Mouse (Mus musculus) midbrain, embryonic 12.5 days (tissue): ENCODE data around the gene 4930503B20Rik. TPM values are rescaled to one million over a fixed set of nuclear protein-coding genes. Genes with fewer than 3 reads are reported as not detected.

Source experiments
- ATAC-seq: fragments of 200-750 bp; cut with Nextera tagmentation; 2 replicates; pipeline ENCODE4 v1.8.0; 2017; ENCODE audit warnings: low read depth, moderate TSS enrichment, moderate library complexity; ENCODE audit not compliant: low FRiP score
- H3K27ac ChIP-seq: fragments of 300-500 bp; sonication (generic); replicated peaks from 2 replicates; pipeline ENCODE4 v1.5.1; 2016; ENCODE audit warnings: mild to moderate bottlenecking
- H3K27me3 ChIP-seq: fragments of 300-500 bp; sonication (generic); 2 replicates; pipeline ENCODE4 v1.6.1; 2016; ENCODE audit warnings: mild to moderate bottlenecking
- H3K36me3 ChIP-seq: fragments of 300-500 bp; sonication (generic); 2 replicates; pipeline ENCODE4 v1.6.1; 2016
- H3K4me1 ChIP-seq: fragments of 300-500 bp; sonication (generic); 2 replicates; pipeline ENCODE4 v1.6.1; 2016
- H3K4me2 ChIP-seq: fragments of 300-500 bp; sonication (generic); replicated peaks from 2 replicates; pipeline ENCODE4 v1.6.1; 2016; ENCODE audit warnings: mild to moderate bottlenecking, moderate library complexity
- H3K4me3 ChIP-seq: fragments of 300-500 bp; sonication (generic); 2 replicates; pipeline ENCODE4 v1.5.1; 2016; ENCODE audit warnings: mild to moderate bottlenecking
- H3K9ac ChIP-seq: fragments of 300-500 bp; sonication (generic); replicated peaks from 2 replicates; pipeline ENCODE4 v1.6.1; 2016; ENCODE audit warnings: mild to moderate bottlenecking, moderate library complexity
- H3K9me3 ChIP-seq: fragments of 300-500 bp; sonication (generic); 2 replicates; pipeline ENCODE4 v1.6.1; 2016; ENCODE audit warnings: mild to moderate bottlenecking
- WGBS: fragments of 180-500 bp; shearing (Covaris S2); methylation state at CpG from one replicate; pipeline ENCODE4 v1.1.7; 2016; 5-methylcytosine and 5-hydroxymethylcytosine counted together
- polyA plus RNA-seq: library from polyadenylated mRNA; unstranded; fragments of >200 nt; fragmentation: Nextera tagmentation; extraction: Ambion mirVana; gene quantifications from 2 replicates; pipeline ENCODE4 v1.2.1, GENCODE M21; 2016

The 4930503B20Rik gene
- polyA plus RNA-seq, 1 experiment from 2014 or later, result not detected

DNA sequence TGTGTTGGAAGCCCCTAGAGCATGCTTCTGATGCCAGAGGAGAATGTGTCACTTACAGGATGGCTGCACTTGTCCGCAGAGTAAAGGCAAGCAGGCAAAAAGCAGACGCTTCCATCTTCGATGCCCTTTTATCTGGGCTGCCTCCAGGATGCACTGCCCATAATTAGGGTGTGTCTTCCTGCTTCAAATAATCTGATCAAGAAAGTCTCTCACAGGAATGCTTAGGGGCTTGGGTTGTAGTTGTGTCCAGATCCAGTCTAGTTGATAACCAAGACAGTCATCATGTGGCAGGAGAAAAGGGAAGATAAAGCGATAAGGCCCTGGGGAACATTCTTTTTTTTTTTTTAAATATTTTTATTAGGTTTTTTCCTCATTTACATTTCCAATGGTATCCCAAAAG is 35.6 kb downstream of the 4930503B20Rik start, which contains the start of gene Dnase2b:
TSS of gene Dnase2b (minus strand) at position 101 of the 400 bp plus-strand sequence.
- no peak within 1 kb of the TSS for H3K9ac ChIP-seq
- no peaks in the 10 kb centered on the region for H3K4me1 ChIP-seq
- no peak for ATAC-seq
- H3K27ac ChIP-seq, result no peak within 1 kb of the TSS
- H3K4me2 ChIP-seq, result no peak within 1 kb of the TSS
- 92% methylated on average over 4 of the region's 4 CpGs for whole genome bisulfite sequencing
- no peaks in the 10 kb centered on the region for H3K36me3 ChIP-seq
- H3K9me3 ChIP-seq, result no peaks in the 10 kb centered on the region
- no peak within 1 kb of the TSS for H3K4me3 ChIP-seq
- no peaks in the 10 kb centered on the region for H3K27me3 ChIP-seq

DNA sequence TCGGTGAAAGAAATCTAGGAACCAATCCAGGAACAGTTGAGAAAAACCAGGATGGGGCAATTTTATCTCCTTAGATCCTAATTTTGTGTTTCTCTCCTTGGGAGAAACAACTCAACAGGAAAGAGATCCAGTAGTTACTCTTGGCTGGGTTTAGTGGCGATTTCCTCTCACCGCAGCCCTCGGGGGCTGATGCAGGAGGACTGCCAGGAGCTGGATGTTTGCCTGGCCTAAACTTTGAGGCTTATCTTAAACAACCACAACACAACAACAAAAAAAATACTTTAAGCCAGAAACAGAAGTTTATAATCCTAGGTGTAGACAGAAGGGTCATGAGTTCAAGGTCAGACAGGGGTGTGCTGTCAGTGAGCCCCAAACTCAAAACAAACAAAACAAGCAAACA is 39.3 kb downstream of the 4930503B20Rik start:
- no peak for ATAC-seq
- no peak overlapping the region for H3K27ac ChIP-seq

GRCm38 (mm10) chr3:146611261-146611660 is 39.9 kb downstream of the 4930503B20Rik start:
- Histone ChIP-seq H3K27me3 (no peaks in the 10 kb centered on the region), H3K27ac (no peak overlapping the region), H3K4me1 (no peaks in the 10 kb centered on the region), H3K9ac (no peak overlapping the region), H3K4me3 (no peak overlapping the region), H3K4me2 (no peak overlapping the region), H3K9me3 (no peaks in the 10 kb centered on the region), H3K36me3 (no peaks in the 10 kb centered on the region)
- no peak for ATAC-seq
- 82% methylated on average over 4 of the region's 4 CpGs for WGBS

More for the DNA sequence above, 39.3 kb downstream of the 4930503B20Rik start:
- Histone ChIP-seq H3K27me3 (no peaks in the 10 kb centered on the region), H3K4me1 (no peaks in the 10 kb centered on the region), H3K9ac (no peak overlapping the region), H3K4me3 (no peak overlapping the region), H3K4me2 (no peak overlapping the region), H3K36me3 (no peaks in the 10 kb centered on the region), H3K9me3 (no peaks in the 10 kb centered on the region)
- WGBS, result 88% methylated on average over 4 of the region's 4 CpGs

DNA sequence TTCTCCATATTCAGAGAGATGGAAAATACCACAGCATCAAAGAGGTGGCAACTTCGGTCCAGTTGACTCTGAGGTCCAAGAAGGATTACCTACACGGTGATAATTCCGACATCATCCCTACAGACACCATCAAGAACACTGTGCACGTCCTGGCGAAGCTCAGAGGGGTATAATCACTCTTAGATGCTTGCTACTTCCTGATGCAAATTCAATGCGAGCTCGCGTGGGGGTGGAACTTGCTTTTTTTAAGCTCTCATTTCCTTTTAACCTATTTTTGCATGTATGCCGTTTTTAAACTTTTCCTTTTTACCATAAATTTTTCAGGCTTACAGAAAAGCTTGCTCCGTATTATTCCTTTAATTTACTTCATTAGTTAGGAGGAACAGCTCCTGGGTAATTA is 40.8 kb downstream of the 4930503B20Rik start:
- Histone ChIP-seq H3K4me1 (no peaks in the 10 kb centered on the region), H3K9ac (no peak overlapping the region), H3K27me3 (no peaks in the 10 kb centered on the region), H3K36me3 (no peaks in the 10 kb centered on the region), H3K4me3 (no peak overlapping the region), H3K27ac (no peak overlapping the region), H3K9me3 (no peaks in the 10 kb centered on the region), H3K4me2 (no peak overlapping the region)
- 85% methylated on average over 10 of the region's 10 CpGs for WGBS
- ATAC-seq, result no peak

GRCm38 (mm10) chr3:146607368-146607767 is 43.7 kb downstream of the 4930503B20Rik start:
- no peak for ATAC-seq
- Histone ChIP-seq H3K4me2 (no peak overlapping the region), H3K9me3 (no peaks in the 10 kb centered on the region), H3K4me1 (no peaks in the 10 kb centered on the region), H3K27ac (no peak overlapping the region), H3K27me3 (no peaks in the 10 kb centered on the region), H3K4me3 (no peak overlapping the region), H3K36me3 (no peaks in the 10 kb centered on the region), H3K9ac (no peak overlapping the region)
- 25% methylated on average over 1 of the region's 1 CpGs for WGBS

GRCm38 (mm10) chr3:146604647-146605046 is 46.5 kb downstream of the 4930503B20Rik start:
- Histone ChIP-seq H3K4me1 (no peaks in the 10 kb centered on the region), H3K27ac (no peak overlapping the region), H3K4me3 (no peak overlapping the region), H3K4me2 (no peak overlapping the region), H3K9ac (no peak overlapping the region), H3K36me3 (no peaks in the 10 kb centered on the region), H3K9me3 (no peaks in the 10 kb centered on the region), H3K27me3 (no peaks in the 10 kb centered on the region)
- 88% methylated on average over 9 of the region's 9 CpGs for WGBS
- no peak for ATAC-seq

DNA sequence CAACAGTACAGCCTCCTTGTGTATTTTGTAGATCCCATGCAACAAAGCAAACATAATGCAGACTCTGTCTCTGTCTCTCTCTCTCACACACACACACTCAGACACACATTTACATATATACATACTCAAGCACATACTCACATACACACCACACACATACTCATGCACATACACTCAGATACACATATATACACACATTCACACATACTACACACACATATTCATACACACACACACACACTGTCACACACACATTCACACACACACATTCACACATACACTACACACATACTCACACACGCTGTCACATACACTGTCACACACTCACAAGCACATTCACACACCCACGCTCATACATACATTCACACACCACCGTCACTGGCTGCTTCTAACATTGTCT is 48.6 kb downstream of the 4930503B20Rik start:
- Histone ChIP-seq H3K4me1 (no peaks in the 10 kb centered on the region), H3K9ac (no peak overlapping the region), H3K9me3 (no peaks in the 10 kb centered on the region), H3K27ac (no peak overlapping the region), H3K27me3 (no peaks in the 10 kb centered on the region), H3K4me2 (no peak overlapping the region), H3K4me3 (no peak overlapping the region), H3K36me3 (no peaks in the 10 kb centered on the region)
- no peak for ATAC-seq
- WGBS, result 95% methylated on average over 3 of the region's 3 CpGs

DNA sequence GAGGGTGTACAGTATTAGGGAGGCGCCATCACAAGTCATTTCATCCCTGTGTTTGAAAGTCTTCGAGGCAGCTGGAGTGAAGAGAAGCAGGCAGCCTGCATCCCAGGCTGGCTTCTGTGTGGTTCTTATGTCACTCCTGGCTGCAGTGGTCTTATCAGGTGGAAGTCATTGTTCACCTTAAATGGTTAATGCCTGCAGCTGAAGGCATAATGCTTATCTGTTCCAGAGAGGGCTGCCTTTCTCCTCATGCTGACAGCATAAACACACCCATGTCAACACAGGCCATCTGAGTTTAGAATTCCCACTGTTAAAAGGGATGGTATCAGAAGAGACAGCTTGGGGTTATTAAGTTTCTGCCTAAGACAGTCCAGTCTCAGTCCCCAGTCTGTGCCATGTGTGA is 49.9 kb downstream of the 4930503B20Rik start:
- Histone ChIP-seq H3K9ac (no peak overlapping the region), H3K4me1 (no peaks in the 10 kb centered on the region), H3K27ac (no peak overlapping the region; the same call in 1 of the 2 replicates), H3K27me3 (no peaks in the 10 kb centered on the region), H3K4me2 (no peak overlapping the region), H3K9me3 (no peaks in the 10 kb centered on the region), H3K36me3 (no peaks in the 10 kb centered on the region), H3K4me3 (no peak overlapping the region)
- WGBS, result 87% methylated on average over 2 of the region's 2 CpGs
- ATAC-seq, result no peak

DNA sequence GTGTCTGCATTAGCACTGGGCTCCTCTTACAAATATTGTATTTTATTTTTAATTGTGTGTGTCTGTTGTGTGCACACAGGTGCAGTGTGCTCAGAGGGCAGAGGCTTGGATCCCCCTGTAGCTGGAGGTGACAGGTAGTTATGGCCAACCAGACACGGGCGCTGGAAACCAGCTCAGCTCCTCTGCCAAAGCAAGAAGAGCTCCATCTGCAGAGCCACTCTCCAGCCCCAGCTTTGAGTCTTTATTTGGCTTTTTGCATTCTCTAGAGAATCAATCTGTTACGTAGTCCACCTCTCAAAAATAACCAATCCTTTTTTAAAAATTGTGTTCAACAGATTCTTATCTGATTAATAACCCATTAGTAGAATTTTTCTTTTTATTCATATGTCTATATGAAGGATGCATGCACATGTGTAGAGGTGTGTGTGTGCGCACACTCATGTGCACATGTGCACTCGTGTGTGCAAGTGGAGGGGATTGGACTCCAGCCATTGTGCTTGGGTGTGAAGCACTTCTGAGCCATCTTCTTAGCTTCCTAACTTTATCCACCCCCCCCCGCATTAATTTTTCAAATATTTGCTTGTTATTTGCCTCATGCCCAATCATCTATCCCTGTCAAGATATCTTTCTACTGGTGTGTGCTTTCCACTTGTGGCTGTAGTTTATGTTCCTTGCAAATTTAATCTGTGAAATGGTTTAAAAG is 51.8 kb downstream of the 4930503B20Rik start:
- 88% methylated on average over 6 of the region's 6 CpGs for WGBS
- H3K9me3 ChIP-seq, result no peaks in the 10 kb centered on the region
- H3K27me3 ChIP-seq, result no peaks in the 10 kb centered on the region
- no peaks in the 10 kb centered on the region for H3K4me1 ChIP-seq
- ATAC-seq, result no peak
- no peak overlapping the region for H3K27ac ChIP-seq
- H3K9ac ChIP-seq, result no peak overlapping the region; the same call in 1 of the 2 replicates
- H3K4me2 ChIP-seq, result no peak overlapping the region
- H3K36me3 ChIP-seq, result no peaks in the 10 kb centered on the region
- H3K4me3 ChIP-seq, result no peak overlapping the region

DNA sequence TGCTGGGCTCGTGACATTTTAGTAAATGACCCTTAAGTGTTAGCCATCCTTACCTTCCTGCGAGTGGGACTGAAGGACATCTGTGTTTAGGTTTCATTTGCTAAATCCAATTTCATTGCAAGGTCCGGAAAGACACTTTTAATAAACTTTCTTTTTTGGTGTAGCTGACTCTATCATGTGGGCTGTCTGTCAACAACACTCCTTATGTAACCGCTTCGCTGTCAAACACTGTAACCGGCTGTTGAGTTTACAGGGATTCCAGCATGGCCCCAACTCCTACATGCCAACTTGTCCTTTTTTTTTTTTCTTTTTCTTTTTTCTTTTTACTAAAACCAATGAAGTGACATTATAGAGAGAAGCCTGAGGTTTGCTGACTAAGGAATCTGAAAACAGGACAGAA is 52.7 kb downstream of the 4930503B20Rik start:
- Histone ChIP-seq H3K9me3 (no peaks in the 10 kb centered on the region), H3K9ac (no peak overlapping the region), H3K4me2 (no peak overlapping the region), H3K36me3 (no peaks in the 10 kb centered on the region), H3K27me3 (no peaks in the 10 kb centered on the region), H3K4me3 (no peak overlapping the region), H3K4me1 (no peaks in the 10 kb centered on the region), H3K27ac (no peak overlapping the region)
- WGBS, result 89% methylated on average over 6 of the region's 6 CpGs
- ATAC-seq, result no peak

DNA sequence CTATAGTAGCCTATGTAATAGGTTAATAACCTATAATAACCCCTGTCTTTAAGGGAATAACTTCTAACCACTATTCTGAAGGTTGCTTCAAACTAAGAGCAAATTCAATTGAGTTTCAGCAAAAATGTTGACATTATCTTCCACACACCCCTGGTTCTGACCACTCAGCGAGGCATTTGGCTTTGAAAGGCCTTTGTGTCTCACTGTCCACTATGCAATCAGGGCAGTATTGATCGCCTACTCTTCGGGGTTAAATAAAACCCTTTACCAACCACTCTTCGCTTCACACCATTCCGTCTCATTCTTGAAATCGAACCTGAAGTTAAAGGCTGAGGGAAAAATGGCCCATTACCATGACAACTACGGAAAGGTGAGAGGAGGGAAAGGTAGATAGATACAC is 54.3 kb downstream of the 4930503B20Rik start:
- 87% methylated on average over 7 of the region's 7 CpGs for WGBS
- H3K9ac ChIP-seq, result no peak overlapping the region
- H3K9me3 ChIP-seq, result no peaks in the 10 kb centered on the region

GRCm38 (mm10) chr3:146596387-146596786 is 54.7 kb downstream of the 4930503B20Rik start:
- Histone ChIP-seq H3K9me3 (no peaks in the 10 kb centered on the region), H3K9ac (no peak overlapping the region), H3K4me3 (no peak overlapping the region), H3K4me1 (no peaks in the 10 kb centered on the region), H3K27ac (no peak overlapping the region), H3K36me3 (no peaks in the 10 kb centered on the region), H3K4me2 (no peak overlapping the region), H3K27me3 (no peaks in the 10 kb centered on the region)
- ATAC-seq, result no peak
- 91% methylated on average over 8 of the region's 8 CpGs for WGBS

More for the DNA sequence above, 54.3 kb downstream of the 4930503B20Rik start:
- H3K27ac ChIP-seq, result no peak overlapping the region
- no peaks in the 10 kb centered on the region for H3K36me3 ChIP-seq
- ATAC-seq, result no peak
- no peaks in the 10 kb centered on the region for H3K27me3 ChIP-seq
- no peak overlapping the region for H3K4me3 ChIP-seq
- H3K4me2 ChIP-seq, result no peak overlapping the region
- no peaks in the 10 kb centered on the region for H3K4me1 ChIP-seq

GRCm38 (mm10) chr3:146595440-146595839 is 55.7 kb downstream of the 4930503B20Rik start:
- Histone ChIP-seq H3K4me1 (no peaks in the 10 kb centered on the region), H3K27me3 (no peaks in the 10 kb centered on the region), H3K9ac (no peak overlapping the region), H3K27ac (no peak overlapping the region), H3K4me2 (no peak overlapping the region), H3K9me3 (no peaks in the 10 kb centered on the region), H3K4me3 (no peak overlapping the region), H3K36me3 (no peaks in the 10 kb centered on the region)
- ATAC-seq, result no peak
- whole genome bisulfite sequencing, result 92% methylated on average over 6 of the region's 6 CpGs
